Mouse (Mus musculus): Measurements from ENCODE around the gene Clcnkb.

Gene Clcnkb

DNA sequence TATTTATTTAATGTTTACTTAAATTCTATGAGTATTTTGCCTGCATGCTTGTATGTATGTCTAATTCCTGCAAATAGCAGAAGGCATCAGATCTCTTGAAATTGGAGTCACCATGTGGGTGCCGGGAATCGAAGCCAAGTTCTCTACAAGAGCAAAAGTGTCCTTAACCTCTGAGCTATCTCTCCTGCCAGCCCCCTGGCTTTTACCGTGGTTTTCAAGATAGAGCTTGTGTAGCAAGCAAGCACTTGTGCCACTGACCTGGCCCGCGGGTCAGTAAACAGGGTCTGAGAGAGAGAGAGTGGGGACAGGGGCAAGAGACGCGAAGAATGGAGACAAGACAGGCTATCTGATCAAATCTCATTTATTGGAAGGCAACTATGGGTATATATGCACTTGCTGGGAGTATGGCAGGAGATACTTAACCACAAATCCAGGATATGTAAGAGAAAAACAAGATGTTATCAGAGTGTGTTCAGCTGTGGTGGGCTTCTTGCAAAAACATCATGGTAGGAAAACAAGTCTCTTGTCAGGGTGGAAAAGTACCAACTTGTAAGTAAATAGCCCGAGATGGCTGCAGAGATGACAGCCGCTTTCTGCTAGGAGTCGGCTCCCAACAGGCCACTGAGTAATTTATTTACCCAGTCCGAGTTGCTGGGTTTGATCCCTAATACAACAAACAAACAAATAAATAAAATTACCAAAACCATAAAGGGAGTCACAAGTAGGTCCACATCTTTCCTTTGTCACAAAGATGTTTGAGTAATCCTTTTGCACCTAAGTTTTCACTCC, 28.0 kb upstream of the Clcnkb start:
- in situ Hi-C loops (cut with MboI; ENCODE audit: low pct_unique_long_range_greater_than_20kb in 1 of 2, low sequenced_read_pairs in 2 of 2, unreplicated experiment in 1 of 2): no loop called here

DNA sequence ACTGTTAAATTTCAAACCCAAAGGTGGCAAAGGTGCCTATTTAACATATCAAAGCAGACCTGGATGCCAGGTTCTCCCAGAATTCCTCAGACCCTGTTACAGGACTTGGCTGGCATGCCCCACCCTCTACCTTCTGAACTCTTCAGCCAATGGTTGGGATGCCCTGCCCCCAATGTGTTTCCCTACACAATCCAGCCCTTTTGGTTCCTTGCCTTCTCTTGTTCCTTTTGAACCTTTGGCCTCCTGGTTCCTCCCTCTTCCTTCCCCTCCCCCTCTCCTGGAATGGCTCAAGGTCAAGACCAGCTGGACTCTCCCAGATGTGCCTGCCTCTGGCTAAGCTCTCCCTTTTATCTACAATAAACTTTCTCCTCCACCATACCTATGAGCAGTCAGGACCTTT, 25.1 kb upstream of the Clcnkb start:
- in situ Hi-C loops (cut with MboI; ENCODE audit: low pct_unique_long_range_greater_than_20kb in 1 of 2, low sequenced_read_pairs in 2 of 2, unreplicated experiment in 1 of 2): no loop called here

DNA sequence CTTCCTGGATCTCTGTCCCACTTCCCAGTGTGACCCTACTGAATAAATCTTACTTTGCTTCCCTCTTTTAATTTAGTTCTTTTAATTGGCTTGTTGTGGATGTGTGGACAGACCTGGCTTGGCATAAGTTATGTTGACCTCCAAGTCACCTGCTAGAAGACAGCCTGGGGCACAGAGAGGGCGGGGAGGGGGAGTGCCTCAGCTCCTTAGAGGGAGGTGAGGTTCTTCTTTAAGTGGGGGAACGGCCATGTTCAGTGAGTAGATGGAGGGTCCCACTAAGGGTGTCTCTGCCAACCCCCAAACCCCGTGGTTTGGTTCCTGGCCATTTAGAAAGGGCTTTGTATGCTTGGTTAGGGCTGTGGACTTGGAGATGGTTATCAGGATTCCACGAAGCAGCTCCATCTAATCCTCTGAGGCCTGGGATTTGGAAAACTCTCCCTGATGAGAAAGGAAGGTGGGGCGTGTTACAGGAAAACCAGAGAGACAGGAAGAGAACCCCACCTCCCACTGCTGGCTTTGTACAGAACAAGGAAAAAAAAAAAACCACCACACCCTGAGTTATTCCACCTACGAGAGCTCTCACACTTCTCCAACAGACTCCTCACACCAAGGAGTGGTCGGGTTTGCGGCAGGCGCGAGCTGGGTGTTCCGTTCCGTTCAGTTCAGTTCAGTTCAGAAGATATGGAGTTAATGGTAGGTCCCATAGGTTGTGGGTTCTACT, 23.4 kb upstream of the Clcnkb start:
- in situ Hi-C loops (cut with MboI; ENCODE audit: low pct_unique_long_range_greater_than_20kb in 1 of 2, low sequenced_read_pairs in 2 of 2, unreplicated experiment in 1 of 2): no loop called here

DNA sequence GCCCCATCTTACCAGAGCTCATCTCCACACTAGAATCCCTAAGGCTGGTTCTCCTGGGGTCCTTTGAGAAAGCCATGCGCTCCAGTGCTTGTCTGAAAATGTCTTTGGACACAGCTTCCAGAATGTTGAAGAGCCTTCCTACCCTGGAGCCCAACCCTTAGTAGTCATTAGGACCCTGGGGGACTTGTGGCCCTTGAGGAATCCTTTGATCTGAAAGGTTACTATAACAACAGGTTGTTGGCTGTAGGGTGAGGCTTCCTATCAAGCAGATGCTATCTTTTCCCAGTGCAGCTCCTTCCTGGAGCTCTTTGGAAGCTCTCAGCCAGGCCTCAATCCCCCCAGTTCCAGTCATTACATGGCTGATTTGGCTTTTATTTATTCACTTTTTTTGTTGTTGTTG, 20.2 kb upstream of the Clcnkb start, which contains the start of gene Srarp:
Srarp (minus strand) TSS at position 132 of the 400 bp plus-strand sequence.
- in situ Hi-C loops (cut with MboI; ENCODE audit: low pct_unique_long_range_greater_than_20kb in 1 of 2, low sequenced_read_pairs in 2 of 2, unreplicated experiment in 1 of 2): no loop called here

DNA sequence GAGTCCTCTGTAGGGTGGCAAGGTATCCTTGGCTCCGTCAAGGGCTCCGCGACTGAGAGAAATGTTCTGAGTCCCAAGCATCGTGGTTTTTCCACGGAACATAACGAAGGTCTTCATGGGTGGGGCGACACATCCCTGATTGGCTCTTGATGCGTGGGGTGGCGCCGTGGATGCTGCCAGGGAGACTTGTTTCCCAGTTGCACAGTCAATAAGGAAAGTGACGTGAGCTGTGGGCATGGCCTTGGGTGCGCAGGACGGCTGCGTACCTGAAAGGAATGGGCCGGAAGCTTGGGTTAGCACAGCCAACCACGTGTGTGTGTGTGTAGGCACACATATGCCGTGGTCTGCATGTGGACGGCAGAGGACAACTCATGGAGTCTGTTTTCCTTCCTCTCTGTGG, 17.4 kb upstream of the Clcnkb start:
- in situ Hi-C loops (cut with MboI; ENCODE audit: low pct_unique_long_range_greater_than_20kb in 1 of 2, low sequenced_read_pairs in 2 of 2, unreplicated experiment in 1 of 2): no loop called here

DNA sequence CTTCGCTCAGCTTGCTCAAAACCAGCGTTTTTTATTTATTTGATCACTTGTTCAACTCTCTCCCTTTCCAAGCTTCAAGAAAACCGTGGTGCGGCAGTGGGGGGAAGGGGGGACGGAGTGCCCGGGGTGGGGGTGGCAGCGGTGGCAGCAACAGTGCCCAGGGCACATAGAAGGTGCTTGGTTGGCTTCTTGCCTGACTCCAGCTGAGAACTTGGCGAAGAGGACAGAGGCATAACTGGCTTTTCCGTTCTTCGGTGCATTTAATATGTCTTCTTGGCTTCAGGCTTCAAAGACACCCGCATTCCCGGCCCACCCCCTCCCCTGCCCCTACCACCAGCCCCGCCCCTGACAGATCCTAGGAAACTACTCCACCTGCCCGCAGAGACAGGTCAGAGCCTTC, 16.9 kb upstream of the Clcnkb start:
- in situ Hi-C loops (cut with MboI; ENCODE audit: low pct_unique_long_range_greater_than_20kb in 1 of 2, low sequenced_read_pairs in 2 of 2, unreplicated experiment in 1 of 2): no loop called here

DNA sequence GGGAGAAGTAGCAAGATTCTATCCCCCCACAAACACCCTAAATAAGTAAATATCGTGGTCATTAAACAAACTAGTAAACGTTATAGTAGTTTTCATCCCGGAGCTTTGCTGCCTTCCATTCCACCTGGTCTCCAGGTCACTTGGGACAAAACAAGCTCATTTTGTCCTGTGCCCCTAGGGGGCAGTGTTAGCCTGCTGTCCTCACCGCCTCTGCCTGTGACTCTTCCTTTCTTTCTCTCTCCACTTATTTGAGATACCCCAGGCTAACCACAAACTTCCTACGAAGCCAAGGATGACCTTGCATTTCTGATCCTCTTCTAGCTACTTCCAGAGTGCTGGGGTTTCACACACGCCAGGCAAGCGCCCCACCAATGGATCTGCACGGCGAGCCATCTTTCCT, 15.2 kb upstream of the Clcnkb start:
- in situ Hi-C loops (cut with MboI; ENCODE audit: low pct_unique_long_range_greater_than_20kb in 1 of 2, low sequenced_read_pairs in 2 of 2, unreplicated experiment in 1 of 2): no loop called here

DNA sequence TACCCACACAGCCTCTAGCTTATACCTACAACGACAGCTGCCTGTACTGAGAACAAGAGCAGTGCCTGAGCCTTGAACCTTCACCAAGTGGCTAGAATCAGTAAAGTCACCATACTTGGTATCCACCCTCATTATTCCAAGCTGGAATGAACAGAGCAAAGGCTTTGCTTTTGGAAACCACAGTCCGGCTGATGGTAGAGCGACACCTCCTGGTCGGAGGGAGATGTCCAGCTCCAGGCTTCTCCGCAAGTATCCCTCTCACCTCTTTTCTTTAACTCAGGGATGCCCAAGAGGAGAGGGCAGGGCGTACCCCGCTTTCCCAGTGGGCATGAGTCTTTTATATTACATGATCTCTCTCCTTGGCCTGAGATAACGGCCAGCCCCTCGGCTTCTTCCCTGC, 14.0 kb upstream of the Clcnkb start:
- in situ Hi-C loops (cut with MboI; ENCODE audit: low pct_unique_long_range_greater_than_20kb in 1 of 2, low sequenced_read_pairs in 2 of 2, unreplicated experiment in 1 of 2): no loop called here

DNA sequence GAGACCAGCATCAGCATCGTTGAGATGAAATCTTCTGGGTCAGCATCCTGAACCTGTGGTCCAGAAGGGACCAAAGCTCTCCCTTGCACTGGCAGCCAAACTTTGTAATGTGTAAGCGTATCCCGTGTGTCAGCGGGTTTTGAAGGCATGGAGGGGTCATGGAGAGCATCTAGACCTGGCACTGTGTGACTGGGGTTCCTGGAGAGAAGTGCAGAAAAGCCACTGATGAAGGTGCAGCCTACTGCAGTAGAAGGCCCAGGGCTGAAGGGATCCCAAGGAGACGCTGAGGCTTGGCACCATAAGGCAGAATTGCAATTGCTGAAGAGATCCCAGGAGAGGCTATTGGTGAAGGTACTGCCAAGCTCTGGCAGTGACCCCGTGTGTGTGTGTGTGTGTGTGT, 13.6 kb upstream of the Clcnkb start:
- in situ Hi-C loops (cut with MboI; ENCODE audit: low pct_unique_long_range_greater_than_20kb in 1 of 2, low sequenced_read_pairs in 2 of 2, unreplicated experiment in 1 of 2): no loop called here

DNA sequence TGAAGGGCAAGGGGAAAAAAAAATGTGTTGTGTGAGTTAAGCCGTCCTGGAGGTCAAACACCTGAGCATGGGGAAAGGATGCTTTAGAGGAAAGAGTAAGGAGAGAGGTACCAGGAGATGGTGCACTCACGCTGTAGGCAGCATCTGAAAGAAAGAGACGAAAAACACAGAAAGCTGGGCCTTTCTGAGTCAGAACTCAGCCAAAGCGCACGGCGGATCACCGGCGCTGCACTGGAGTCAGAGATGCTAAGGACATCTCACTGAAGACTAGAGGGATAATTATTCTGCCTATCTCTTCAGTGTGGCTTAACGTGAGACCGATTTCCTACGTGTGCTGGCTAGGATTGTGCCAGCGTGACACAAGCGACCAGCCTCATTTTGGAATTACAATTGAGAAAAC, 12.1 kb upstream of the Clcnkb start:
- in situ Hi-C loops (cut with MboI; ENCODE audit: low pct_unique_long_range_greater_than_20kb in 1 of 2, low sequenced_read_pairs in 2 of 2, unreplicated experiment in 1 of 2): no loop called here

DNA sequence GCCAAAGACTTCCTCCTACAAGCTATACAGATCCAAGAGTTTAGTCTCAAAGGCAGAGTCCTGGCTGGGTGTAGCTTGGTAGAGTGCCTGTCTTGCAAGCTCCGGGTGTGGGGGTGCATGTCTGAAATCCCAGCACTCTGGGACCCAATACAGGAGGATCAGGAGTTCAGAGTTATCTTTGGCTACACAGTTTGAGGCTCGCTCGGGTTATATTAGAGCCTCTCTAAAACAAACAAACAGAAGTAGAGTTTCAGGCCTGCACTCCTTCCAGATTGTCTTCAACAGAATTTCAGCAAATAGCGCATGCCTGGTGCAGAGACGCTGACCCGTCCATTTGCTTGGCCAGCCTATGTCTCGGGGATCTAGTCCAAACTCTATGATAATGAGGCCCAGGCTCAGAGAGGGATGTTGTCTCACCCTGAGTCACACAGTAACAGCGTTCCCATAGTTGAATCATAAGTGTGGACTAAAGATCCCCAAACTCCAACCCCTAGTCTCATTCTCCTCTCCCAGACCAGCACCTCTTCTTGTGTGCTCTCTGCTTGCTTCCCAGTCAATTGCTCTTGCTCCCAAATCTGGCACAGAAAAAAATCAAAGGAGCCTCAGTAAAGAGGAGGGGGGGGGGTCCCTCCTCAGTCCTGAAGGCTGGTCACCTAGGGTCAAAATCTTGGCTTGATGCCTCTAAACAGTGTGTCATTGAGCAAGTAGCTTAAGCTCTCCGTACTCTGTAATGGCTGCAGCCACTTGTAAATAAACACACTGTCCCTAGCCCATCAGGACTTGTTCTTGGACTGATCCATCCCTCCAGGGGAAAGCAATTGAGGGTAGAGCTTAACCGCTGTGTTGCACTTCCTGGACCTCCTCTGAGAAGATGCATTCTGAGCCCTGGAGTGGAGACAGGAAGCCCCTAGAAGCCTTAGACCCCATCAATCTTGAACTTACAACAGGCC, 11.3 kb upstream of the Clcnkb start:
- in situ Hi-C loops (cut with MboI; ENCODE audit: low pct_unique_long_range_greater_than_20kb in 1 of 2, low sequenced_read_pairs in 2 of 2, unreplicated experiment in 1 of 2): no loop called here

DNA sequence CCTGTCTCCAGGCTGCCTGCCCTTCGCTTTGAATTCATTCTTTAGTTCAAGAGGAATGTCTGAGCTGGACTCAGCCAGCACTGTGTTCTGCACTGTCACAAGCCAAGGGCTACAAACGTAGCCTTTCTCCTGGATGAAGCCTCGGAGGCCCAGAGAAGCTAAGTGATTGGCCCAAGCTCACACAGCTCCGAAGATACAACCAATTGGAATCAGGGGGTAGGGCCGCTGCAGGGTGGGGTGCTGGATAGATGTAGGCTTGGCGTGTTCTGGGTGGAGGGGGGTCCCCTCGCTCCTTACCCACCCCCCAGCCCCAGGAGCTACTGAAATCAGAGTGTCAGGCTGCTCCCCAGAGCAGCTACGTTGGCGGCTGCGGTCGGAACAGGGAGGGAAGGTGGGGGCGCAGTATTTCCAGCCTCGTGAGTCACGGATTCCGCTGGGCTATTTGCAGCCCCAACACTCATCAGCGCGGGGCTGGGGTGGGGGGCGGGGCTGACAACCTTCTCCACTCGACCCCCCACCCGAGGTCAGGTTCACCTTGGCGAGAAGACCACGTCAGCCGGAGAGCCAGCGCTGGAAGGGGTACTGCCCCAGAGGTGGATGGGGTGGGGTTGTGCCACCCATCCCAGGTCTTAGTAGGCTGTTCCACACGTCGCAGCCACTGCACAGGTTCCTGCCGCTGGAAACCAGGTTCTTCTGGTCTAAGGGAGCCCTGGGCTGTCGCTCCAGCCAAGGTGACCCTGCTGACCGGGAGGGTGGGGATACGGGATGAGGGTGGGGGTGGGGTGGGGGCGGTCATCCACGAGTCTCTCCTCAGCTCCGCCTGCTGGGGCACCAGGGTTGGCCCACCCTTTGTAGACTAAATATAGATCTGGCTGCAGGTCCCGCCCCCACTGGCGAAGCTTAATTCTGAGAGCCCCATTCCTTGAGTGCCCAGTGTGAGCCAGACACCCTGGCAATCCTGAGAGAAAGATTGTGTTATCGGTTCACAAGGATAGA, 10.0 kb upstream of the Clcnkb start:
- in situ Hi-C loops (cut with MboI; ENCODE audit: low pct_unique_long_range_greater_than_20kb in 1 of 2, low sequenced_read_pairs in 2 of 2, unreplicated experiment in 1 of 2): no loop called here

DNA sequence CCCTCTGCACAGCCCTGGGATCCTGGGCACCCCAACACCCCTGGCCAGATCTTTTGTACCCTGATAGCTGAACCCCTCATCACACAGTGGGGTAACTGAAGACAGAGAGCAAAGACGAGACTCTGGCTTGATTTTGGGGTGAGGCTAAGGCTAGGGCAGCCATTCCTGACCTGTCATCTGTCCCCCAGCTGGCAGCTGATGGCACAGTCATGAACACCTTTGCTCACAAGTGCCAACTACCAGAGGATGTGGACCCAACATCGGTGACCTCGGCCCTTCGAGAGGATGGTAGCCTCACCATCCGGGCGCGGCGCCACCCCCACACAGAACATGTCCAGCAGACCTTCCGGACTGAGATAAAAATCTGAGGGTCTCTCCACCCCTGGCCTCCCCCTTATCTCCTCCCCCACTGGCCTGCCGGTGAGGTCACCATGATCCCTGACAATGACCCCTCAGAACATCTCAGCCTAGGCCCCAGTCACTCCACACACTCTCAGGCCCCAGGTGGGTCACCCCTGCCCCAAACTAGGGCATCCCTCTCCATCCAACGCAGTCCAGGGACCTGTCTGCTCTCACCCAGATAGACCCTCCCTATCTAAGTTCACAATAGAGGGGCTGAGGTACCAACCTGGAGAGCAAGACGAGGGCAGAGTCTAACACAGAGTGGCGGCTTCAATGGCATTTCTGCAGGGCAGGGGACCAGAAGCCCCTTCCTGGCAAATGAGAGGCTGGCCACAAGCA, 8.0 kb upstream of the Clcnkb start:
- in situ Hi-C loops (cut with MboI; ENCODE audit: low pct_unique_long_range_greater_than_20kb in 1 of 2, low sequenced_read_pairs in 2 of 2, unreplicated experiment in 1 of 2): no loop called here

DNA sequence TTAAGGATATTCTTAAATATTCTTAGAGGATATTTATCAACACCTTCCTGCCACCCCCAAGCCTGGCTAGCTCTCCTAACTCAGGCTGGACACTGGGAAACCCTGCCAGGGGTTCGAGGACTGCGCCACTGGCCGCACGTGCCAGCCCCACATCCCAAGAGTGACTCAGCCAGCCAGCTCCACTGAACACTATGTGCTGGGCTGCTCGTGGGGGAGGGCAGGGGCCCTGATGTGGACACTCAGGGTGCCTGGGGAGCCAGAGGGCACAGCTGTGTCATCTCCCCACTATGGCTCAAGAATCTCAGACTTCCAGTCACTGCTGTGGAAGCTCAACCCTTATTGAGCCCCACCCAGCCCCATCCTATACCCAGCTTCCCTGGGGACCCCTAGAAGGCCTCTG, 7.5 kb upstream of the Clcnkb start:
- in situ Hi-C loops (cut with MboI; ENCODE audit: low pct_unique_long_range_greater_than_20kb in 1 of 2, low sequenced_read_pairs in 2 of 2, unreplicated experiment in 1 of 2): no loop called here

DNA sequence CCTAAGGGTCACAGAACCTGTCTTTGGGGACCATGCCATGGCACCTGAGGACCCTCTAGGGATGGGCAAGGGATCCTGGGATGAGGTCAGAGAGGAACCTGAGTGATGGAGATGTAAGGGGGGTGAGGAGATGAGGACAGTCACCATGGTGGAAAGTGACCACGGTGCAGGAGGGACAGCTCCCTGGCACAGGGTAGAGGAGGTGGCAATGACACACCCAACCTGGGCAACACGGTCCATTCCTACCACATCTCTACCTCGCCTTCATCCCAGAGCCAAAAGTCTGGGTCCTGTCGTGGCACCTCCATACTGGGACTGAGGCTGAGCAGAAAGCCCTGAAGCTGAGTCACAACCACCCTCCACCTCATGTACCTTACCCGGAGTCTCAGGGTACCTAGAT, 7.0 kb upstream of the Clcnkb start:
- in situ Hi-C loops (cut with MboI; ENCODE audit: low pct_unique_long_range_greater_than_20kb in 1 of 2, low sequenced_read_pairs in 2 of 2, unreplicated experiment in 1 of 2): no loop called here

DNA sequence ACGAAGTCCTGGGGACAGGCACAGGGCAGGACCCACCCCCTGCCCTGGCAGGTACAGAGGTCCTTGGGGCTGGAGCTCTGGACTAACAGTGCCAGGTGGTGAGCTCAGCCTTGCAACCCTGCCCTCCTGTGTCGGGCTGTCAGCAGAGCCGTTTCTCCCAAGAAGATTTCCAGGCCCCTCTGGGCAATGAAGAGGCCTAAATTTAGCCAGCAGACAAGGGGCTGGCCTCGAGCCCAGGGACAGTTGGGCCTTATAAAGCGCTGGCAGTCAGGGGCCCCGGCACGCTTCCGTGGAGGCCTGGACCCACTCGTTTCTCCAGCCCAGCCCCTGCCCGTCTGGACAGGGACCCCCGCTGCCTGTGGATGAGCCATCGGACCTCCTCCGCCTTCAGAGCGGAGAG, 5.6 kb upstream of the Clcnkb start:
- in situ Hi-C loops (cut with MboI; ENCODE audit: low pct_unique_long_range_greater_than_20kb in 1 of 2, low sequenced_read_pairs in 2 of 2, unreplicated experiment in 1 of 2): no loop called here

DNA sequence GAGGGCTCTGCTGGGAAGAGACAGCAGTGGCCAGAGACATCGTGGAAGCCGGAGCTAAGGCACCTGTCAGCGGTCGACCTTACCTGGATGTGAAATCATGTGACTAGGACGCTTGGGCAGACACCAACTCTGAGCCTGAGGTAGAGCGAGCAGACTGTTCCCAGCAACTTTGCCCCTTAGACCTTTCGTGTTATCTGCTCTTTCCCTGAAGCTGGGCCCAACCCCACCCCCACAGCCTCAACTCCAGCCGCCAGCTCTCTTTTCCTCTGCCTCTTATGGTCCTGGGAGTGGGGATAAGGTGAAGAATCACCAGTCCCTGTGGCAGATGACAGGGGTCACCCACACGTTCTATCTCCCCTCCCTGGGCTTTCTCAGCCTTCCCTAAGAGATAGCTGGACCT, 5.1 kb upstream of the Clcnkb start:
- in situ Hi-C loops (cut with MboI; ENCODE audit: low pct_unique_long_range_greater_than_20kb in 1 of 2, low sequenced_read_pairs in 2 of 2, unreplicated experiment in 1 of 2): no loop called here
